Mouse (Mus musculus): ENCODE data around the gene Gm11595. TPM values are rescaled to one million over a fixed set of nuclear protein-coding genes. Genes with fewer than 3 reads are reported as not detected.

The Gm11595 gene
- not detected in 2 replicates for total RNA-seq (2023)

DNA sequence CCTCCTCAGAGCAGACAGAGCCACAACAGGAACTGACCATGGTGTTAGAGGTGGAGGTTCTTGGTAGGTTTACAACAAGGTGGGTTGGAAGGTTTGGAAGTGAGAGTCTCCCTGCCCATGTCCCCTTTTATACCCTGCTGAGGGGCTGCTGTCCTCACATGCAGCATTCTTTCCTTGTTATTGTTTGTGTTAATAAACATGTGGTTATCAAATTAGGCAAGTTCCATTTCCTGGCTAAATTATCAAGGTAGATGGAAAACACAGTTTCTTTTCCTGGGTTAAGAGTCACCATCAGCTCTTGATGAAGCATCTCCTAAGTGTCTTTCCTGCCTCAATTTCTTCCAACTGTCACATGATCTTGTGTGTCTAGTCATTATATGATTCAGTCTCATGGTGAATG, at the start of gene Gm11595:
Gene Gm11595, minus strand, starts transcription at position 101 of the 400 bp plus-strand sequence.

GRCm38 (mm10) chr11:99815566-99815965, 42.9 kb upstream of the Gm11595 start, which contains the start of gene Gm11564:
Gm11564 (minus strand) TSS chr11:99815666.

DNA sequence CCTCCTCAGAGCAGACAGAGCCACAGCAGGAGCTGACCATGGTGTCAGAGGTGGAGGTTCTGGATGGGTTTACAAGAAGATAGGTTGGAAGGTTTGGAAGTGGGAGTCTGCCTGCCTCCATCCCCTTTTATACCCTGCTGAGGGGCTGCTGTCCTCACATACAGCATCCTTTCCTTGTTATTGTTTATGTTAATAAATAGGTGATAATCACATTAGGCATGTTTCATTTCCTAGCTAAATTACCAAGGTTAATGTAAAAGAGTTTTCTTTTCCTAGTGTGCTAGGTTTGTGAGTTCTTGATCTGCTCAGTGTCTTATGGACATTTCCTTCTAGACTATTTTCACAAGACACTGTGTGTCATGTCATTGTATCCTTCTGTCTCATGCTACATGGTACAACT, 37.1 kb upstream of the Gm11595 start, which contains the start of gene Krtap4-13:
Gene Krtap4-13, minus strand, starts transcription at position 101 of the 400 bp plus-strand sequence.

GRCm38 (mm10) chr11:99804346-99804745, 31.6 kb upstream of the Gm11595 start, which contains the start of gene Gm11554:
Gm11554 (minus strand) TSS chr11:99804446.

DNA sequence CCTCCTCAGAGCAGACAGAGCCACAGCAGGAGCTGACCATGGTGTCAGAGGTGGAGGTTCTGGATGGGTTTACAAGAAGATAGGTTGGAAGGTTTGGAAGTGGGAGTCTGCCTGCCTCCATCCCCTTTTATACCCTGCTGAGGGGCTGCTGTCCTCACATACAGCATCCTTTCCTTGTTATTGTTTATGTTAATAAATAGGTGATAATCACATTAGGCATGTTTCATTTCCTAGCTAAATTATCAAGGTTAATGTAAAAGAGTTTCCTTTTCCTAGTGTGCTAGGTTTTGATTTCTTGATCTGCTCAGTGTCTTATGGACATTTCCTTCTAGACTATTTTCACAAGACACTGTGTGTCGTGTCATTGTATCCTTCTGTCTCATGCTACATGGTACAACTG, 26.1 kb upstream of the Gm11595 start, which contains the start of gene Gm11569:
Gene Gm11569, minus strand, starts transcription at position 101 of the 400 bp plus-strand sequence.

GRCm38 (mm10) chr11:99793367-99793766, 20.7 kb upstream of the Gm11595 start, which contains the start of gene Gm11596:
Gm11596 (minus strand) TSS chr11:99793467.

GRCm38 (mm10) chr11:99784900-99785299, 12.2 kb upstream of the Gm11595 start, which contains the start of gene Krtap4-9:
Krtap4-9 (plus strand) TSS chr11:99785200.

DNA sequence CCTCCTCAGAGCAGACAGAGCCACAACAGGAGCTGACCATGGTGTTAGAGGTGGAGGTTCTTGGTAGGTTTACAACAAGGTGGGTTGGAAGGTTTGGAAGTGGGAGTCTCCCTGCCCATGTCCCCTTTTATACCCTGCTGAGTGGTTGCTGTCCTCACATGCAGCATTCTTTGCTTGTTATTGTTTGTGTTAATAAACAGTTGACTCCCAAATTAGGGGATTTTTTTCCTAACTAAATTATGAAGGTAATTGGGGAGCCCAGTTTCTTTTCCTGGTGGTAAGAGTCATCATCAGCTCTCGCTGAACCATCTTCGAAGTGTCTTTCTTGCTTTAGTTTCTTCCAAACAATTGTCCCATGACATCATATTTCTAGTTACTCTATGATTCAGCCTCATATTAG, 7.9 kb upstream of the Gm11595 start, which contains the start of gene Krtap4-8:
Gene Krtap4-8, minus strand, starts transcription at position 101 of the 400 bp plus-strand sequence.

GRCm38 (mm10) chr11:99734190-99734589, 38.5 kb downstream of the Gm11595 start, which contains the start of gene Gm14180:
Gm14180 (minus strand) TSS chr11:99734290.

Other genes with a start within 250 kb of the Gm11595 start
- gene Krt40, start 229.8 kb downstream of the Gm11595 start, total RNA-seq (2023), result not detected in 2 replicates
- gene Krtap3-3, start 222.0 kb downstream of the Gm11595 start, total RNA-seq (2023), result not detected in 2 replicates
- not detected in 2 replicates for gene Krtap3-2, start 216.1 kb downstream of the Gm11595 start, total RNA-seq (2023)
- gene Gm11939, start 213.4 kb downstream of the Gm11595 start, total RNA-seq (2023), result not detected in 2 replicates
- not detected in 2 replicates for gene Krtap3-1, start 206.3 kb downstream of the Gm11595 start, total RNA-seq (2023)
- not detected in 2 replicates for gene Krtap1-5, start 191.9 kb downstream of the Gm11595 start, total RNA-seq (2023)
- gene Krtap1-4, start 189.3 kb downstream of the Gm11595 start, total RNA-seq (2023), result not detected in 2 replicates
- gene Krtap1-3, start 181.6 kb downstream of the Gm11595 start, total RNA-seq (2023), result not detected in 2 replicates
- gene Krtap9-3, start 174.8 kb downstream of the Gm11595 start, total RNA-seq (2023), result not detected in 2 replicates
- gene Gm11938, start 169.6 kb downstream of the Gm11595 start, total RNA-seq (2023), result not detected in 2 replicates
- not detected in 2 replicates for gene Gm11937, start 162.7 kb downstream of the Gm11595 start, total RNA-seq (2023)
- not detected in 2 replicates for gene Krtap2-4, start 158.1 kb downstream of the Gm11595 start, total RNA-seq (2023)
- not detected in 2 replicates for gene Gm11562, start 152.5 kb downstream of the Gm11595 start, total RNA-seq (2023)
- gene Krtap4-1, start 144.7 kb downstream of the Gm11595 start, total RNA-seq (2023), result not detected in 2 replicates
- not detected in 2 replicates for gene Krtap4-2, start 137.8 kb downstream of the Gm11595 start, total RNA-seq (2023)
- gene Krtap4-7, start 128.8 kb downstream of the Gm11595 start, total RNA-seq (2023), result not detected in 2 replicates
- not detected in 2 replicates for gene Gm11555, start 122.7 kb downstream of the Gm11595 start, total RNA-seq (2023)
- gene Gm11563, start 114.0 kb downstream of the Gm11595 start, total RNA-seq (2023), result not detected in 2 replicates
- gene Krtap4-6, start 107.0 kb downstream of the Gm11595 start, total RNA-seq (2023), result not detected in 2 replicates
- not detected in 2 replicates for gene Gm14190, start 82.2 kb downstream of the Gm11595 start, total RNA-seq (2023)
- not detected in 2 replicates for gene Gm14180, start 38.6 kb downstream of the Gm11595 start, total RNA-seq (2023)
- gene Krtap4-8, start 7.8 kb upstream of the Gm11595 start, total RNA-seq (2023), result not detected in 2 replicates
- gene Krtap4-9, start 12.3 kb upstream of the Gm11595 start, total RNA-seq (2023), result not detected in 2 replicates
- gene Gm11596, start 20.6 kb upstream of the Gm11595 start, total RNA-seq (2023), result not detected in 2 replicates
- gene Gm11569, start 26.0 kb upstream of the Gm11595 start, total RNA-seq (2023), result not detected in 2 replicates
- gene Gm11554, start 31.5 kb upstream of the Gm11595 start, total RNA-seq (2023), result not detected in 2 replicates
- not detected in 2 replicates for gene Krtap4-13, start 37.0 kb upstream of the Gm11595 start, total RNA-seq (2023)
- not detected in 2 replicates for gene Gm11564, start 42.8 kb upstream of the Gm11595 start, total RNA-seq (2023)
- not detected in 2 replicates for gene 2300003K06Rik, start 65.2 kb upstream of the Gm11595 start, total RNA-seq (2023)
- not detected in 2 replicates for gene Krtap4-16, start 78.7 kb upstream of the Gm11595 start, total RNA-seq (2023)
- gene Gm11568, start 85.0 kb upstream of the Gm11595 start, total RNA-seq (2023), result not detected in 2 replicates
- gene Gm11559, start 91.6 kb upstream of the Gm11595 start, total RNA-seq (2023), result not detected in 2 replicates
- not detected in 2 replicates for gene Krtap9-1, start 100.5 kb upstream of the Gm11595 start, total RNA-seq (2023)
- not detected in 2 replicates for gene Gm11567, start 106.3 kb upstream of the Gm11595 start, total RNA-seq (2023)
- not detected in 2 replicates for gene Krtap31-1, start 135.0 kb upstream of the Gm11595 start, total RNA-seq (2023)
- not detected in 2 replicates for gene Gm11565, start 141.8 kb upstream of the Gm11595 start, total RNA-seq (2023)
- gene Krtap31-2, start 163.4 kb upstream of the Gm11595 start, total RNA-seq (2023), result not detected in 2 replicates
- gene Krtap9-5, start 175.6 kb upstream of the Gm11595 start, total RNA-seq (2023), result not detected in 2 replicates
- not detected in 2 replicates for gene Krtap29-1, start 206.1 kb upstream of the Gm11595 start, total RNA-seq (2023)
- gene Krtap16-1, start 213.7 kb upstream of the Gm11595 start, total RNA-seq (2023), result not detected in 2 replicates
- not detected in 2 replicates for gene Krtap17-1, start 221.1 kb upstream of the Gm11595 start, total RNA-seq (2023)
- gene Krt33a, start 243.3 kb upstream of the Gm11595 start, total RNA-seq (2023), result not detected in 2 replicates